Mouse (Mus musculus) MEL (cell line): Measurements from ENCODE around the gene Acr. TPM values are rescaled to one million over a fixed set of nuclear protein-coding genes. Genes with fewer than 3 reads are reported as not detected.

Experiments
- DNase-seq: peaks from one replicate; pipeline ENCODE4 v3.0.0; 2011; ENCODE audit warnings: low read depth, low spot score
- H3K27ac ChIP-seq: 2 replicates; pipeline ENCODE4 v1.5.1; 2012; ENCODE audit warnings: low read depth, mild to moderate bottlenecking, control low read depth, low read length, moderate library complexity; ENCODE audit not compliant: control insufficient read depth
- H3K27me3 ChIP-seq, 2 experiments: fragments of 150-350 bp in 1 of 2; sonication (generic) in 1 of 2; 2 replicates each; pipeline ENCODE4 v1.6.1; 2012; ENCODE audit warnings: low read length in 2 of 2, mild to moderate bottlenecking in 2 of 2, improper control_type of control experiment in 1 of 2, moderate library complexity in 1 of 2; ENCODE audit not compliant: insufficient read depth in 2 of 2, control insufficient read depth in 1 of 2
- H3K36me3 ChIP-seq, 2 experiments: 2 replicates each; pipeline ENCODE4 v1.6.1; 2012 to 2014; ENCODE audit warnings: low read length in 2 of 2, improper control_type of control experiment in 1 of 2, inconsistent platforms in 1 of 2, mild to moderate bottlenecking in 1 of 2; ENCODE audit not compliant: insufficient read depth in 2 of 2, control insufficient read depth in 1 of 2
- H3K4me1 ChIP-seq, 2 experiments: fragments of 150-350 bp in 1 of 2; sonication (generic) in 1 of 2; 2 replicates each; pipeline ENCODE4 v1.6.1; 2012; ENCODE audit warnings: low read length in 2 of 2, improper control_type of control experiment in 1 of 2, mild to moderate bottlenecking in 1 of 2; ENCODE audit not compliant: insufficient read depth in 2 of 2, control insufficient read depth in 1 of 2
- H3K4me3 ChIP-seq, 2 experiments: fragments of 150-350 bp in 1 of 2; sonication (generic) in 1 of 2; 2 replicates each; pipeline ENCODE4 v1.5.1; 2012; ENCODE audit warnings: low read depth in 2 of 2, low read length in 2 of 2, mild to moderate bottlenecking in 2 of 2, moderate library complexity in 2 of 2, control low read depth in 1 of 2, improper control_type of control experiment in 1 of 2; ENCODE audit not compliant: control insufficient read depth in 1 of 2, insufficient read depth in 1 of 2
- H3K79me2 ChIP-seq: 2 replicates; pipeline ENCODE4 v1.6.1; 2012; ENCODE audit warnings: mild to moderate bottlenecking, low read length, moderate library complexity; ENCODE audit not compliant: control insufficient read depth, poor library complexity, insufficient read depth
- H3K9ac ChIP-seq: 2 replicates; pipeline ENCODE4 v1.6.1; 2012; ENCODE audit warnings: low read depth, mild to moderate bottlenecking, control low read depth, low read length, moderate library complexity; ENCODE audit not compliant: control insufficient read depth, poor library complexity, severe bottlenecking
- H3K9me3 ChIP-seq: fragments of 150-350 bp; sonication (generic); replicated peaks from 2 replicates; pipeline ENCODE4 v1.6.1; 2012; ENCODE audit warnings: mild to moderate bottlenecking, low read length, improper control_type of control experiment, moderate library complexity; ENCODE audit not compliant: insufficient read depth
- CHD2 ChIP-seq: IDR thresholded peaks from 2 replicates; pipeline ENCODE4 v1.6.1; 2011; ENCODE audit warnings: low read length, improper control_type of control experiment
- CTCF ChIP-seq, 3 experiments: IDR thresholded peaks in 2 of 3; conservative IDR thresholded peaks in 1 of 3; 2 replicates each; pipeline ENCODE4 v1.5.1; 2011 to 2012; ENCODE audit warnings: low read length in 3 of 3, low read depth in 2 of 3, mild to moderate bottlenecking in 2 of 3, improper control_type of control experiment in 1 of 3, inconsistent platforms in 1 of 3, mixed read lengths in 1 of 3, moderate library complexity in 1 of 3; ENCODE audit not compliant: control insufficient read depth in 1 of 3, insufficient read depth in 1 of 3, poor library complexity in 1 of 3, severe bottlenecking in 1 of 3
- E2F4 ChIP-seq: IDR thresholded peaks from 2 replicates; pipeline ENCODE4 v1.6.1; 2011; ENCODE audit warnings: low read depth, low read length, improper control_type of control experiment, borderline replicate concordance
- GABPA ChIP-seq: IDR thresholded peaks from 2 replicates; pipeline ENCODE4 v1.6.1; 2012; ENCODE audit warnings: low read depth, mild to moderate bottlenecking, inconsistent platforms, low read length, improper control_type of control experiment, moderate library complexity
- HCFC1 ChIP-seq: IDR thresholded peaks from 2 replicates; pipeline ENCODE4 v1.6.1; 2012; ENCODE audit warnings: low read depth, mild to moderate bottlenecking, inconsistent platforms, low read length, improper control_type of control experiment, moderate library complexity
- KAT2A ChIP-seq: conservative IDR thresholded peaks from 2 replicates; pipeline ENCODE4 v1.6.1; 2012; ENCODE audit warnings: low read depth, low read length, improper control_type of control experiment, inconsistent platforms
- MAFK ChIP-seq: IDR thresholded peaks from 2 replicates; pipeline ENCODE4 v1.6.1; 2011; ENCODE audit warnings: low read depth, mild to moderate bottlenecking, low read length, improper control_type of control experiment, borderline replicate concordance
- MAX ChIP-seq: IDR thresholded peaks from 2 replicates; pipeline ENCODE4 v1.6.1; 2011; ENCODE audit warnings: low read length, improper control_type of control experiment
- MAZ ChIP-seq: IDR thresholded peaks from 2 replicates; pipeline ENCODE4 v1.6.1; 2012; ENCODE audit warnings: low read depth, mild to moderate bottlenecking, inconsistent platforms, low read length, improper control_type of control experiment
- MYB ChIP-seq: IDR thresholded peaks from 2 replicates; pipeline ENCODE4 v1.6.1; 2011; ENCODE audit warnings: mild to moderate bottlenecking, low read depth, low read length, improper control_type of control experiment
- MYC ChIP-seq: IDR thresholded peaks from 2 replicates; pipeline ENCODE4 v1.6.1; 2011; ENCODE audit warnings: low read depth, mild to moderate bottlenecking, low read length, improper control_type of control experiment, moderate library complexity
- NELFE ChIP-seq: IDR thresholded peaks from 2 replicates; pipeline ENCODE4 v1.6.1; 2011; ENCODE audit warnings: low read depth, low read length, improper control_type of control experiment
- POLR2AphosphoS5 ChIP-seq: IDR thresholded peaks from 2 replicates; pipeline ENCODE4 v1.6.1; 2012; ENCODE audit warnings: low read depth, borderline replicate concordance, mild to moderate bottlenecking, inconsistent platforms, low read length, moderate library complexity, mixed read lengths
- RAD21 ChIP-seq: IDR thresholded peaks from 2 replicates; pipeline ENCODE4 v1.6.1; 2011; ENCODE audit warnings: mild to moderate bottlenecking, low read depth, low read length, improper control_type of control experiment
- SMC3 ChIP-seq: IDR thresholded peaks from 2 replicates; pipeline ENCODE4 v1.6.1; 2011; ENCODE audit warnings: low read depth, low read length, improper control_type of control experiment
- TAL1 ChIP-seq: IDR thresholded peaks from 2 replicates; pipeline ENCODE4 v1.6.1; 2012; ENCODE audit warnings: mild to moderate bottlenecking, inconsistent platforms, low read length, moderate library complexity, mixed read lengths
- TBP ChIP-seq: IDR thresholded peaks from 2 replicates; pipeline ENCODE4 v1.8.0; 2011; ENCODE audit warnings: low read depth, low read length, improper control_type of control experiment
- UBTF ChIP-seq: IDR thresholded peaks from 2 replicates; pipeline ENCODE4 v1.6.1; 2012; ENCODE audit warnings: low read depth, mild to moderate bottlenecking, inconsistent platforms, low read length, improper control_type of control experiment, moderate library complexity, borderline replicate concordance; ENCODE audit not compliant: insufficient read depth
- USF1 ChIP-seq: IDR thresholded peaks from 2 replicates; pipeline ENCODE4 v1.6.1; 2014; ENCODE audit warnings: low read depth, mild to moderate bottlenecking, inconsistent platforms, low read length, improper control_type of control experiment, moderate library complexity
- USF2 ChIP-seq, 2 experiments: IDR thresholded peaks; 2 replicates each; pipeline ENCODE4 v1.6.1; 2011 to 2012; ENCODE audit warnings: improper control_type of control experiment in 2 of 2, low read length in 2 of 2, borderline replicate concordance in 1 of 2, inconsistent platforms in 1 of 2, low read depth in 1 of 2, mild to moderate bottlenecking in 1 of 2; ENCODE audit not compliant: insufficient read depth in 1 of 2
- ZKSCAN1 ChIP-seq: IDR thresholded peaks from 2 replicates; pipeline ENCODE4 v1.6.1; 2012; ENCODE audit warnings: low read depth, mild to moderate bottlenecking, inconsistent platforms, low read length, improper control_type of control experiment, moderate library complexity
- ZMIZ1 ChIP-seq: IDR thresholded peaks from 2 replicates; pipeline ENCODE4 v1.6.1; 2012; ENCODE audit warnings: low read depth, mild to moderate bottlenecking, inconsistent platforms, low read length, improper control_type of control experiment, moderate library complexity
- polyA plus RNA-seq, 2 experiments: library from polyadenylated mRNA; stranded (reverse) in 1 of 2; unstranded in 1 of 2; fragments of >175 nt in 1 of 2; fragments of >200 nt in 1 of 2; gene quantifications; 2 replicates each; pipeline versions ENCODE4 v1.2.1 to v1.2.4; 2012; ENCODE audit warnings: low replicate concordance in 2 of 2, low read depth in 1 of 2; ENCODE audit not compliant: insufficient read length in 2 of 2, insufficient read depth in 1 of 2, missing spikeins in 1 of 2
- total RNA-seq: library from RNA; depleted of rRNA; stranded (reverse); fragments of 300-350 nt; gene quantifications from 2 replicates; pipeline ENCODE4 v1.2.3, GENCODE M21; 2012

Gene Acr
- total and polyA plus RNA-seq, 3 experiments: 0.15 TPM; not detected in 2

GRCm38 (mm10) chr15:89572147-89572546 lies 4.0 kb downstream of the Acr start:
- H3K4me1 ChIP-seq: no peaks in the 10 kb centered on the region
- H3K79me2 ChIP-seq: no peaks in the 10 kb centered on the region
- H3K4me3 ChIP-seq: no peak overlapping the region
- H3K27me3 ChIP-seq: no peaks in the 10 kb centered on the region
- H3K9ac ChIP-seq: no peak overlapping the region
- H3K9me3 ChIP-seq: no peaks in the 10 kb centered on the region
- TF ChIP-seq HCFC1: no peak
- TF ChIP-seq TAL1: no peak
- no peak for TF ChIP-seq GABPA
- TF ChIP-seq CTCF (IDR thresholded peaks at IDR 0.05 in 2 of 3, conservative IDR thresholded peaks at IDR 0.05 in 1 of 3; ENCODE audit: control insufficient read depth in 1 of 3, insufficient read depth in 1 of 3, low read depth in 2 of 3, low read length in 3 of 3, poor library complexity in 1 of 3, severe bottlenecking in 1 of 3): no peak
- no peak for TF ChIP-seq ZMIZ1
- TF ChIP-seq USF1: no peak
- no peak for TF ChIP-seq POLR2AphosphoS5
- TF ChIP-seq MAX: no peak
- TF ChIP-seq ZKSCAN1: no peak
- no peak overlapping the region for H3K27ac ChIP-seq
- no peaks in the 10 kb centered on the region for H3K36me3 ChIP-seq
- DNase-seq: no peak

GRCm38 (mm10) chr15:89582494-89582893 lies 14.4 kb downstream of the Acr start:
- Histone ChIP-seq H3K27me3 (no peaks in the 10 kb centered on the region), H3K79me2 (no peaks in the 10 kb centered on the region), H3K9ac (no peak overlapping the region), H3K4me3 (no peak overlapping the region), H3K27ac (no peak overlapping the region), H3K4me1 (no peaks in the 10 kb centered on the region), H3K36me3 (no peaks in the 10 kb centered on the region), H3K9me3 (no peaks in the 10 kb centered on the region)
- TF ChIP-seq NELFE: no peak
- TF ChIP-seq TAL1: no peak
- no peak for TF ChIP-seq UBTF
- TF ChIP-seq MYC: no peak
- no peak for TF ChIP-seq USF1
- TF ChIP-seq MAFK: no peak
- no peak for TF ChIP-seq RAD21
- TF ChIP-seq KAT2A: no peak
- no peak for TF ChIP-seq ZKSCAN1
- no peak for TF ChIP-seq MAZ
- no peak for TF ChIP-seq MYB
- TF ChIP-seq TBP: no peak
- no peak for TF ChIP-seq E2F4
- no peak for TF ChIP-seq POLR2AphosphoS5
- TF ChIP-seq CHD2: no peak
- no peak for TF ChIP-seq SMC3
- TF ChIP-seq USF2 (IDR thresholded peaks at IDR 0.05; ENCODE audit: borderline replicate concordance in 1 of 2, insufficient read depth in 1 of 2, low read depth in 1 of 2, low read length in 2 of 2): no peak
- no peak for DNase-seq
